Mouse (Mus musculus) embryonic facial prominence, embryonic 13.5 days (tissue): ENCODE data around the gene Galntl6. TPM values are rescaled to one million over a fixed set of nuclear protein-coding genes. Genes with fewer than 3 reads are reported as not detected.
"Not testable (repeated sequence)": the region's sequence is repeated elsewhere in the genome, so short reads cannot be mapped to it uniquely, and the experiment has no call there.

Experiments
- ATAC-seq: fragments of 200-750 bp; cut with Nextera tagmentation; 2 replicates; pipeline ENCODE4 v1.8.0; 2017; ENCODE audit warnings: low read depth; ENCODE audit not compliant: insufficient number of reproducible peaks, insufficient read depth, low FRiP score, low TSS enrichment
- H3K27ac ChIP-seq: fragments of 300-500 bp; sonication (generic); 2 replicates; pipeline ENCODE4 v1.5.1; 2015; ENCODE audit warnings: moderate library complexity, mild to moderate bottlenecking, inconsistent platforms
- H3K27me3 ChIP-seq: fragments of 300-500 bp; sonication (generic); 2 replicates; pipeline ENCODE4 v1.6.1; 2015; ENCODE audit warnings: mild to moderate bottlenecking, inconsistent platforms
- H3K36me3 ChIP-seq: fragments of 300-500 bp; sonication (generic); 2 replicates; pipeline ENCODE4 v1.6.1; 2015; ENCODE audit warnings: mild to moderate bottlenecking, inconsistent platforms
- H3K4me1 ChIP-seq: fragments of 300-500 bp; sonication (generic); 2 replicates; pipeline ENCODE4 v1.6.1; 2015; ENCODE audit warnings: inconsistent platforms
- H3K4me2 ChIP-seq: fragments of 300-500 bp; sonication (generic); 2 replicates; pipeline ENCODE4 v1.6.1; 2015; ENCODE audit warnings: moderate library complexity, mild to moderate bottlenecking, inconsistent platforms
- H3K4me3 ChIP-seq: fragments of 300-500 bp; sonication (generic); 2 replicates; pipeline ENCODE4 v1.5.1; 2015; ENCODE audit warnings: mild to moderate bottlenecking, inconsistent platforms
- H3K9ac ChIP-seq: fragments of 300-500 bp; sonication (generic); 2 replicates; pipeline ENCODE4 v1.6.1; 2015; ENCODE audit warnings: mild to moderate bottlenecking, inconsistent platforms
- H3K9me3 ChIP-seq: fragments of 300-500 bp; sonication (generic); 2 replicates; pipeline ENCODE4 v1.6.1; 2016; ENCODE audit warnings: inconsistent platforms
- WGBS: fragments of 180-500 bp; shearing (Covaris S2); methylation state at CpG from one replicate; pipeline ENCODE4 v1.1.7; 2015; ENCODE audit warnings: mixed read lengths; 5-methylcytosine and 5-hydroxymethylcytosine counted together
- polyA plus RNA-seq: library from polyadenylated mRNA; unstranded; fragments of >200 nt; fragmentation: Nextera tagmentation; extraction: Ambion mirVana; gene quantifications from 2 replicates; pipeline ENCODE4 v1.2.1, GENCODE M21; 2015

Galntl6 gene
- polyA plus RNA-seq, 1 experiment from 2014 or later: 2.1 TPM

- 83% methylated on average over 6 of the region's 6 CpGs for WGBS
- Histone ChIP-seq H3K36me3 (no peaks in the 10 kb centered on the region), H3K4me2 (no peak overlapping the region), H3K4me3 (no peak overlapping the region), H3K4me1 (no peaks in the 10 kb centered on the region), H3K9ac (no peak overlapping the region), H3K27ac (no peak overlapping the region), H3K27me3 (no peaks in the 10 kb centered on the region), H3K9me3 (no peaks in the 10 kb centered on the region)
- no peak for ATAC-seq
These were observed 314.6 kb downstream of the Galntl6 start for GRCm38 (mm10) chr8:58597834-58598233.

GRCm38 (mm10) chr8:58575346-58575745, 337.1 kb downstream of the Galntl6 start:
- Histone ChIP-seq H3K36me3 (no peaks in the 10 kb centered on the region), H3K27ac (no peak overlapping the region), H3K4me2 (no peak overlapping the region), H3K27me3 (no peaks in the 10 kb centered on the region), H3K4me3 (no peak overlapping the region), H3K9me3 (no peaks in the 10 kb centered on the region), H3K4me1 (0 out of 2 replicates have a peak, but pooled peaks cover under 1% of the 10 kb centered on the region), H3K9ac (no peak overlapping the region)
- 83% methylated on average over 1 of the region's 1 CpGs for WGBS
- no peak for ATAC-seq

- H3K4me1 ChIP-seq: 0 out of 2 replicates have a peak, but pooled peaks cover 5% of the 10 kb centered on the region
- H3K9ac ChIP-seq: no peak overlapping the region
- 69% methylated on average over 2 of the region's 2 CpGs for WGBS
- no peak overlapping the region for H3K4me2 ChIP-seq
- no peaks in the 10 kb centered on the region for H3K27me3 ChIP-seq
- no peak overlapping the region for H3K27ac ChIP-seq
- no peaks in the 10 kb centered on the region for H3K9me3 ChIP-seq
- no peak for ATAC-seq
- H3K4me3 ChIP-seq: no peak overlapping the region
- H3K36me3 ChIP-seq: no peaks in the 10 kb centered on the region
These were observed 344.4 kb downstream of the Galntl6 start for GRCm38 (mm10) chr8:58568086-58568485.

GRCm38 (mm10) chr8:58566115-58566514, 346.3 kb downstream of the Galntl6 start:
- no peak for ATAC-seq
- Histone ChIP-seq H3K36me3 (no peaks in the 10 kb centered on the region), H3K4me2 (no peak overlapping the region), H3K4me1 (0 out of 2 replicates have a peak, but pooled peaks cover 5% of the 10 kb centered on the region), H3K4me3 (no peak overlapping the region), H3K9ac (no peak overlapping the region), H3K9me3 (no peaks in the 10 kb centered on the region), H3K27me3 (no peaks in the 10 kb centered on the region), H3K27ac (no peak overlapping the region)
- 43% methylated on average over 2 of the region's 2 CpGs for WGBS

- 87% methylated on average over 2 of the region's 2 CpGs for WGBS
- Histone ChIP-seq H3K4me1 (no peaks in the 10 kb centered on the region), H3K4me2 (no peak overlapping the region), H3K27ac (no peak overlapping the region), H3K4me3 (no peak overlapping the region), H3K9me3 (no peaks in the 10 kb centered on the region), H3K9ac (no peak overlapping the region), H3K36me3 (no peaks in the 10 kb centered on the region), H3K27me3 (no peaks in the 10 kb centered on the region)
- ATAC-seq: no peak
These were observed 376.7 kb downstream of the Galntl6 start for GRCm38 (mm10) chr8:58535781-58536180.

GRCm38 (mm10) chr8:58534631-58535030, 377.8 kb downstream of the Galntl6 start:
- no peak overlapping the region for H3K4me3 ChIP-seq
- H3K4me2 ChIP-seq: no peak overlapping the region
- no peak for ATAC-seq
- no peak overlapping the region for H3K27ac ChIP-seq
- no peak overlapping the region for H3K9ac ChIP-seq
- no peaks in the 10 kb centered on the region for H3K4me1 ChIP-seq
- no peaks in the 10 kb centered on the region for H3K27me3 ChIP-seq
- no peaks in the 10 kb centered on the region for H3K36me3 ChIP-seq
- no peaks in the 10 kb centered on the region for H3K9me3 ChIP-seq

- WGBS: 38% methylated on average over 1 of the region's 1 CpGs
- Histone ChIP-seq H3K4me1 (no peaks in the 10 kb centered on the region), H3K4me2 (no peak overlapping the region), H3K9me3 (no peaks in the 10 kb centered on the region), H3K4me3 (no peak overlapping the region), H3K36me3 (no peaks in the 10 kb centered on the region), H3K27me3 (no peaks in the 10 kb centered on the region), H3K9ac (no peak overlapping the region), H3K27ac (no peak overlapping the region)
- ATAC-seq: no peak
These were observed 389.0 kb downstream of the Galntl6 start for GRCm38 (mm10) chr8:58523443-58523842.

- Histone ChIP-seq H3K4me2 (no peak overlapping the region), H3K27ac (no peak overlapping the region), H3K4me3 (no peak overlapping the region), H3K36me3 (no peaks in the 10 kb centered on the region), H3K9ac (no peak overlapping the region), H3K4me1 (no peaks in the 10 kb centered on the region), H3K27me3 (no peaks in the 10 kb centered on the region), H3K9me3 (no peaks in the 10 kb centered on the region)
- ATAC-seq: no peak
These were observed 390.5 kb downstream of the Galntl6 start for GRCm38 (mm10) chr8:58521932-58522331.

GRCm38 (mm10) chr8:58510516-58510915, 401.9 kb downstream of the Galntl6 start:
- no peak for ATAC-seq
- Histone ChIP-seq H3K27me3 (no peaks in the 10 kb centered on the region), H3K9me3 (no peaks in the 10 kb centered on the region), H3K36me3 (no peaks in the 10 kb centered on the region), H3K9ac (no peak overlapping the region), H3K4me2 (no peak overlapping the region), H3K4me3 (no peak overlapping the region), H3K27ac (no peak overlapping the region), H3K4me1 (no peaks in the 10 kb centered on the region)

GRCm38 (mm10) chr8:58509051-58509450, 403.4 kb downstream of the Galntl6 start:
- Histone ChIP-seq H3K4me1 (no peaks in the 10 kb centered on the region), H3K9me3 (no peaks in the 10 kb centered on the region), H3K36me3 (no peaks in the 10 kb centered on the region), H3K27me3 (no peaks in the 10 kb centered on the region), H3K27ac (no peak overlapping the region), H3K4me2 (no peak overlapping the region), H3K9ac (no peak overlapping the region), H3K4me3 (no peak overlapping the region)
- WGBS: 55% methylated on average over 1 of the region's 1 CpGs
- no peak for ATAC-seq

GRCm38 (mm10) chr8:58487099-58487498, 425.3 kb downstream of the Galntl6 start:
- Histone ChIP-seq H3K4me2 (no peak overlapping the region), H3K9ac (no peak overlapping the region), H3K4me1 (no peaks in the 10 kb centered on the region), H3K36me3 (no peaks in the 10 kb centered on the region), H3K27ac (no peak overlapping the region), H3K9me3 (no peaks in the 10 kb centered on the region), H3K4me3 (no peak overlapping the region), H3K27me3 (no peaks in the 10 kb centered on the region)
- WGBS: 32% methylated on average over 4 of the region's 4 CpGs
- no peak for ATAC-seq

GRCm38 (mm10) chr8:58463342-58463741, 449.1 kb downstream of the Galntl6 start:
- not testable (repeated sequence) for H3K9ac ChIP-seq, H3K27me3 ChIP-seq, H3K9me3 ChIP-seq, ATAC-seq, H3K4me2 ChIP-seq, H3K4me3 ChIP-seq, H3K36me3 ChIP-seq, H3K4me1 ChIP-seq, H3K27ac ChIP-seq
- WGBS: 93% methylated on average over 2 of the region's 2 CpGs

- H3K27ac ChIP-seq: no peak overlapping the region
- ATAC-seq: no peak
- H3K27me3 ChIP-seq: no peaks in the 10 kb centered on the region
- H3K4me1 ChIP-seq: no peaks in the 10 kb centered on the region
- WGBS: 85% methylated on average over 2 of the region's 2 CpGs
- no peaks in the 10 kb centered on the region for H3K36me3 ChIP-seq
- H3K9me3 ChIP-seq: no peaks in the 10 kb centered on the region
- H3K4me3 ChIP-seq: no peak overlapping the region
- no peak overlapping the region for H3K9ac ChIP-seq
- no peak overlapping the region for H3K4me2 ChIP-seq
These were observed 469.7 kb downstream of the Galntl6 start for GRCm38 (mm10) chr8:58442696-58443095.
